Comparison of ENCODE assay signal across 11 mouse cellular contexts in genomic region chr12:113028898-113029297, GRCm38 (mm10). TPM values are rescaled to one million over a fixed set of nuclear protein-coding genes. Genes with fewer than 3 reads are reported as not detected.
DNase-seq lines count a peak whose midpoint lies in the region; ATAC-seq and TF ChIP-seq lines count a peak whose summit lies in the region.
"Had no signal": no experiment of that assay in that cellular context is flagged by ENCODE, and none has a peak within 500 bp of the region (broad histone marks: within the 10 kb centered on the region; RNA-seq: fewer than 3 reads in every experiment).

No protein-coding gene starts in this region.

- H3K27me3 ChIP-seq in cerebellum, adult 2 months (ENCODE audit: control insufficient read depth, insufficient read depth, low read length) = no peaks in the 10 kb centered on the region
- no peaks in the 10 kb centered on the region for H3K27me3 ChIP-seq in liver, embryonic 11.5 days (replicated peaks; ENCODE audit: control insufficient read depth, insufficient read depth, low read length)
- H3K27me3 ChIP-seq in liver, postnatal 0 days (ENCODE audit: insufficient read depth, low read length) = no peaks in the 10 kb centered on the region
- no peaks in the 10 kb centered on the region for H3K27me3 ChIP-seq in hindbrain, embryonic 14.5 days (ENCODE audit: control insufficient read depth, insufficient read depth, low read length)
- H3K27me3 ChIP-seq in myocyte (ENCODE audit: control insufficient read depth, insufficient read depth, insufficient read length) = no peaks in the 10 kb centered on the region
- H3K27me3 ChIP-seq in intestine, embryonic 16.5 days (replicated peaks; ENCODE audit: control insufficient read depth, insufficient read depth, low read length) = no peaks in the 10 kb centered on the region
- H3K27me3 ChIP-seq: liver, embryonic 13.5 days had no signal

- H3K79me2 ChIP-seq in myocyte (ENCODE audit: control insufficient read depth, insufficient read depth) = peaks cover 90% of the 10 kb centered on the region

- no peak for TF ChIP-seq POLR2A in cerebellum, adult 2 months (IDR thresholded peaks at IDR 0.05; ENCODE audit: borderline replicate concordance, insufficient read depth, low read length)
- TF ChIP-seq POLR2A in myocyte (IDR thresholded peaks at IDR 0.05; ENCODE audit: insufficient read length, low read depth) = peak; percentile 37

- TF ChIP-seq EP300 in liver, postnatal 0 days (IDR thresholded peaks at IDR 0.05; ENCODE audit: low read depth) = no peak

- H3K4me2 ChIP-seq in liver, embryonic 11.5 days = no peak overlapping the region
- no peak overlapping the region for H3K4me2 ChIP-seq in liver, postnatal 0 days (ENCODE audit: low read depth, low read length)
- no peak overlapping the region for H3K4me2 ChIP-seq in hindbrain, embryonic 14.5 days (replicated peaks)
- peak overlapping the region; percentile 62 for H3K4me2 ChIP-seq in myocyte (ENCODE audit: low read depth)
- H3K4me2 ChIP-seq in intestine, embryonic 16.5 days (ENCODE audit: low read depth, low read length) = no peak overlapping the region
- H3K4me2 ChIP-seq: liver, embryonic 13.5 days had no signal

- H3K9ac ChIP-seq in liver, embryonic 11.5 days (ENCODE audit: low read depth, low read length) = no peak overlapping the region
- no peak overlapping the region for H3K9ac ChIP-seq in liver, postnatal 0 days (replicated peaks)
- no peak overlapping the region for H3K9ac ChIP-seq in hindbrain, embryonic 14.5 days
- no peak overlapping the region for H3K9ac ChIP-seq in intestine, embryonic 16.5 days (ENCODE audit: low read depth, low read length)
- H3K9ac ChIP-seq: liver, embryonic 13.5 days had no signal

- H3K36me3 ChIP-seq in liver, embryonic 11.5 days (ENCODE audit: control insufficient read depth, insufficient read depth, low read length) = 0 out of 2 replicates have a peak, but pooled peaks cover 4% of the 10 kb centered on the region
- H3K36me3 ChIP-seq in liver, postnatal 0 days (replicated peaks; ENCODE audit: insufficient read depth, low read length) = peaks cover 11% of the 10 kb centered on the region; the same call in 1 of the 2 replicates
- H3K36me3 ChIP-seq in hindbrain, embryonic 14.5 days (replicated peaks; ENCODE audit: control insufficient read depth, insufficient read depth) = peaks cover 4% of the 10 kb centered on the region; the same call in 1 of the 2 replicates
- H3K36me3 ChIP-seq in myocyte (ENCODE audit: control insufficient read depth, insufficient read depth) = peaks cover 13% of the 10 kb centered on the region
- H3K36me3 ChIP-seq in intestine, embryonic 16.5 days (ENCODE audit: control insufficient read depth, insufficient read depth, low read length) = no peaks in the 10 kb centered on the region; the same call in 1 of the 2 replicates

- no peak overlapping the region for H3K4me3 ChIP-seq in cerebellum, adult 2 months (replicated peaks; ENCODE audit: insufficient read depth, low read depth, low read length)
- H3K4me3 ChIP-seq in liver, embryonic 11.5 days (ENCODE audit: low read depth, low read length) = no peak overlapping the region
- H3K4me3 ChIP-seq in liver, postnatal 0 days (ENCODE audit: low read depth, low read length) = no peak overlapping the region
- no peak overlapping the region for H3K4me3 ChIP-seq in hindbrain, embryonic 14.5 days (replicated peaks; ENCODE audit: low read length)
- no peak overlapping the region for H3K4me3 ChIP-seq in myocyte
- H3K4me3 ChIP-seq in intestine, embryonic 16.5 days (ENCODE audit: low read length) = no peak overlapping the region
- H3K4me3 ChIP-seq: liver, embryonic 13.5 days had no signal

- WGBS in cerebellum, adult 2 months = 23% methylated on average over 9 of the region's 9 CpGs
- whole genome bisulfite sequencing in liver, embryonic 11.5 days = 87% methylated on average over 9 of the region's 9 CpGs
- WGBS in liver, postnatal 0 days (ENCODE audit: insufficient replicate concordance) = 82% methylated on average over 9 of the region's 9 CpGs
- 46% methylated on average over 9 of the region's 9 CpGs for WGBS in hindbrain, embryonic 14.5 days
- WGBS in intestine, embryonic 16.5 days = 68% methylated on average over 9 of the region's 9 CpGs

- no peak for ATAC-seq in liver, embryonic 11.5 days (replicated peaks; ENCODE audit: low FRiP score)
- ATAC-seq in liver, postnatal 0 days = no peak
- ATAC-seq in hindbrain, embryonic 14.5 days (ENCODE audit: low FRiP score) = no peak
- no peak for ATAC-seq in intestine, embryonic 16.5 days

- TF ChIP-seq CTCF in cerebellum, adult 2 months (IDR thresholded peaks at IDR 0.05; ENCODE audit: borderline replicate concordance, insufficient read depth, low read depth, low read length) = no peak
- no peak for TF ChIP-seq CTCF in liver, postnatal 0 days (IDR thresholded peaks at IDR 0.05; ENCODE audit: low read depth)

- H3K27ac ChIP-seq in cerebellum, adult 2 months (ENCODE audit: insufficient read depth, low read length) = peak overlapping the region; percentile 43; the same call in 1 of the 2 replicates
- peak overlapping the region; percentile 13; the same call in 1 of the 2 replicates for H3K27ac ChIP-seq in liver, embryonic 11.5 days (ENCODE audit: low read depth, low read length)
- H3K27ac ChIP-seq in liver, postnatal 0 days (ENCODE audit: low read depth) = no peak overlapping the region
- H3K27ac ChIP-seq in hindbrain, embryonic 14.5 days = peak overlapping the region; percentile 54
- H3K27ac ChIP-seq in intestine, embryonic 16.5 days (ENCODE audit: low read length) = no peak overlapping the region
- H3K27ac ChIP-seq: liver, embryonic 13.5 days had no signal

- H3K9me3 ChIP-seq in liver, embryonic 11.5 days (ENCODE audit: control insufficient read depth, low read length) = no peaks in the 10 kb centered on the region
- no peaks in the 10 kb centered on the region for H3K9me3 ChIP-seq in liver, postnatal 0 days (ENCODE audit: low read length)
- no peaks in the 10 kb centered on the region for H3K9me3 ChIP-seq in hindbrain, embryonic 14.5 days (ENCODE audit: control insufficient read depth, low read length)
- H3K9me3 ChIP-seq in intestine, embryonic 16.5 days (ENCODE audit: control insufficient read depth, low read length) = no peaks in the 10 kb centered on the region
- H3K9me3 ChIP-seq: liver, embryonic 13.5 days had no signal

- H3K4me1 ChIP-seq in cerebellum, adult 2 months (ENCODE audit: control insufficient read depth, insufficient read depth, low read length) = peaks cover 40% of the 10 kb centered on the region
- H3K4me1 ChIP-seq in liver, embryonic 11.5 days (replicated peaks; ENCODE audit: control insufficient read depth, insufficient read depth, low read length) = peaks cover 29% of the 10 kb centered on the region
- peaks cover 30% of the 10 kb centered on the region for H3K4me1 ChIP-seq in liver, postnatal 0 days (ENCODE audit: insufficient read depth)
- H3K4me1 ChIP-seq in hindbrain, embryonic 14.5 days (replicated peaks; ENCODE audit: control insufficient read depth, insufficient read depth, low read length) = peaks cover 38% of the 10 kb centered on the region
- H3K4me1 ChIP-seq in intestine, embryonic 16.5 days (ENCODE audit: control insufficient read depth, insufficient read depth, low read length) = peaks cover 6% of the 10 kb centered on the region

- DNase-seq in cerebellum, adult 2 months = no peak
- no peak for DNase-seq in cerebellum, adult 11-12 months
- DNase-seq in liver, embryonic 11.5 days (ENCODE audit: low spot score) = no peak
- DNase-seq in liver, postnatal 0 days = no peak
- DNase-seq in hindbrain, embryonic 14.5 days (ENCODE audit: low spot score) = no peak
- no peak for DNase-seq in cerebellum, adult 9-10 months
- DNase-seq: kidney, postnatal 36 days; liver, embryonic 13.5 days; thymus, postnatal 25 days had no signal

- no peak overlapping the region for H3ac ChIP-seq in myocyte (ENCODE audit: control insufficient read depth, insufficient read length)

TF ChIP-seq in myocyte, 11 proteins besides CTCF, POLR2A, EP300 and RAD21 (continues in another document):
- TF ChIP-seq TCF12 (IDR thresholded peaks at IDR 0.05; ENCODE audit: insufficient read depth, poor library complexity, severe bottlenecking) (peak; percentile 97), E2F4 (IDR thresholded peaks at IDR 0.05; ENCODE audit: insufficient read depth) (no peak)

RNA-seq across cellular contexts. Expression of gene Pacs2, which starts 14.6 kb away (rescaled TPM):
- polyA plus RNA-seq in cerebellum, adult 2 months (2012; rRNA removed) = 136 and 151 TPM in 2 replicates
- 11.0 and 11.9 TPM in 2 replicates for polyA plus RNA-seq in liver, embryonic 11.5 days (2014; fragmentation: Nextera tagmentation; extraction: Ambion mirVana)
- polyA plus RNA-seq in liver, postnatal 0 days (2015; fragmentation: Nextera tagmentation; extraction: Ambion mirVana) = 3.9 and 4.0 TPM in 2 replicates
- polyA plus RNA-seq in hindbrain, embryonic 14.5 days (2014; fragmentation: Nextera tagmentation; extraction: Ambion mirVana) = 26.8 and 27.9 TPM in 2 replicates
- polyA plus RNA-seq in myocyte (2012; fragmentation: generic; extraction: Trizol) = 89.3 TPM
- polyA plus RNA-seq in intestine, embryonic 16.5 days (2015; fragmentation: Nextera tagmentation; extraction: Ambion mirVana) = 7.3 and 9.8 TPM in 2 replicates

RNA-seq across cellular contexts. Expression of gene Brf1, which starts 28.4 kb away (rescaled TPM):
- 52.0 and 52.4 TPM in 2 replicates for polyA plus RNA-seq in cerebellum, adult 2 months (2012; rRNA removed)
- 51.8 and 52.9 TPM in 2 replicates for polyA plus RNA-seq in liver, embryonic 11.5 days (2014; fragmentation: Nextera tagmentation; extraction: Ambion mirVana)
- 17.0 and 18.4 TPM in 2 replicates for polyA plus RNA-seq in liver, postnatal 0 days (2015; fragmentation: Nextera tagmentation; extraction: Ambion mirVana)
- 41.4 and 46.3 TPM in 2 replicates for polyA plus RNA-seq in hindbrain, embryonic 14.5 days (2014; fragmentation: Nextera tagmentation; extraction: Ambion mirVana)
- 27.9 TPM for polyA plus RNA-seq in myocyte (2012; fragmentation: generic; extraction: Trizol)
- polyA plus RNA-seq in intestine, embryonic 16.5 days (2015; fragmentation: Nextera tagmentation; extraction: Ambion mirVana) = 36.5 and 41.6 TPM in 2 replicates

RNA-seq across cellular contexts. Expression of gene Tex22, which starts 45.4 kb away (rescaled TPM):
- 0.25 and 0.30 TPM in 2 replicates for polyA plus RNA-seq in cerebellum, adult 2 months (2012; rRNA removed)
- not detected in 2 replicates for polyA plus RNA-seq in liver, embryonic 11.5 days (2014; fragmentation: Nextera tagmentation; extraction: Ambion mirVana)
- polyA plus RNA-seq in liver, postnatal 0 days (2015; fragmentation: Nextera tagmentation; extraction: Ambion mirVana) = not detected in 2 replicates
- polyA plus RNA-seq in hindbrain, embryonic 14.5 days (2014; fragmentation: Nextera tagmentation; extraction: Ambion mirVana) = 0.40 TPM in 1 of 2 replicates, not detected in the other
- 0.11 TPM for polyA plus RNA-seq in myocyte (2012; fragmentation: generic; extraction: Trizol)
- not detected in 2 replicates for polyA plus RNA-seq in intestine, embryonic 16.5 days (2015; fragmentation: Nextera tagmentation; extraction: Ambion mirVana)
- polyA plus RNA-seq: liver, embryonic 13.5 days had no signal

RNA-seq across cellular contexts. Expression of gene Btbd6, which starts 52.6 kb away (rescaled TPM):
- 61.6 and 68.6 TPM in 2 replicates for polyA plus RNA-seq in cerebellum, adult 2 months (2012; rRNA removed)
- 12.3 and 12.4 TPM in 2 replicates for polyA plus RNA-seq in liver, embryonic 11.5 days (2014; fragmentation: Nextera tagmentation; extraction: Ambion mirVana)
- 4.1 and 4.7 TPM in 2 replicates for polyA plus RNA-seq in liver, postnatal 0 days (2015; fragmentation: Nextera tagmentation; extraction: Ambion mirVana)
- polyA plus RNA-seq in hindbrain, embryonic 14.5 days (2014; fragmentation: Nextera tagmentation; extraction: Ambion mirVana) = 52.2 and 52.8 TPM in 2 replicates
- 16.3 TPM for polyA plus RNA-seq in myocyte (2012; fragmentation: generic; extraction: Trizol)
- polyA plus RNA-seq in intestine, embryonic 16.5 days (2015; fragmentation: Nextera tagmentation; extraction: Ambion mirVana) = 20.2 and 20.9 TPM in 2 replicates

Comparison
In these comparisons a context has a peak if more than half of its experiments do, and no peak if none do; other contexts are left out.
1. H3K27ac ChIP-seq: peak in cerebellum, adult 2 months (single experiment), liver, embryonic 11.5 days (single experiment) and hindbrain, embryonic 14.5 days (single experiment); none in liver, postnatal 0 days (single experiment) and intestine, embryonic 16.5 days (single experiment).